Mouse (Mus musculus): ENCODE data around the gene Etv6.

DNA sequence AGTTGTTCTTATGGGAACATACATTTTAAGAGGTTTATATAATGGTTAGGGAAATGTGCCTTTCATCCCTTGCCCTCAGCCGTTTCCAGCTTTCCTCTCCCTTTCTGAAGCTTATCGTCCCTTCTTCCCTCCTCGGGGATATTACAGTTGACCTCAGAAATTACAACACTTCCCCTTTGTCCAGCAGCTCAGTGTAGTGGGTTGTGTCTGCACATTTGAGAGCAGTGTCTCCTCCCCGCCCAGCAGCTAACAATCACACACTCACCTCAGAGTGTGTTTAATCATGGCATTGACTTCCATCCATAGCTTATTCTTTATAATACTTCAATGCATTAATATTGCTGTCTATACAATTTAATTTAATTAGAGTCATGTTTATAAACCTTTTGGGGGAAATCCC lies 98.3 kb downstream of the Etv6 start:
- TF ChIP-seq POLR2A (IDR thresholded peaks at IDR 0.05; ENCODE audit: insufficient read depth, low read depth, low read length) = no peak
- no peak for TF ChIP-seq CTCF (IDR thresholded peaks at IDR 0.05; ENCODE audit: insufficient read depth, low read depth, low read length)
